Mouse (Mus musculus) small intestine, adult 2 months (tissue): ENCODE measurements around the gene Nr2e1.

Experiments
- CTCF ChIP-seq: fragments of 200-500 bp; IDR thresholded peaks from 2 replicates; pipeline ENCODE4 v1.5.1; 2012; ENCODE audit warnings: low read depth, mild to moderate bottlenecking, control low read depth, inconsistent platforms, low read length, moderate library complexity, mixed read lengths; ENCODE audit not compliant: insufficient replicate concordance, insufficient read length; ENCODE audit errors: extremely low read depth
- POLR2A ChIP-seq: fragments of 200-500 bp; IDR thresholded peaks from 2 replicates; pipeline ENCODE4 v1.6.1; 2012; ENCODE audit warnings: low read depth, mild to moderate bottlenecking, control low read depth, inconsistent platforms, low read length, moderate library complexity

GRCm38 (mm10) chr10:42581694-42582565, 1.5 kb downstream of the Nr2e1 start:
- TF ChIP-seq CTCF (no peak), POLR2A (no peak)
